Mouse (Mus musculus) ovary, postnatal 14 days (tissue): ENCODE measurements at regions not wholly inside any gene's neighbourhood (a gene's known extent, or its start where the extent isn't known, plus 50 kb on each side); places are given as distances from the start of the nearest gene placed in this dataset.

Experiments used
- DNase-seq: peaks from one replicate; pipeline ENCODE4 v3.0.0; 2022; ENCODE audit warnings: low spot score

GRCm38 (mm10) chr10:92333869-92334268 is 388.4 kb downstream of the Nedd1 start:
- DNase-seq: no peak

GRCm38 (mm10) chr10:92333042-92333774 is 389.0 kb downstream of the Nedd1 start:
- DNase-seq: no peak

- DNase-seq: no peak
Observed at GRCm38 (mm10) chr10:92330150-92330549, 392.1 kb downstream of the Nedd1 start.

- DNase-seq: no peak
Observed at GRCm38 (mm10) chr10:92329661-92330060, 392.6 kb downstream of the Nedd1 start.

GRCm38 (mm10) chr10:92325284-92325989 is 396.8 kb downstream of the Nedd1 start:
- no peak for DNase-seq

- DNase-seq: no peak
Observed at GRCm38 (mm10) chr10:92314606-92315005, 407.6 kb downstream of the Nedd1 start.

- no peak for DNase-seq
Observed at GRCm38 (mm10) chr10:92312278-92312677, 409.9 kb downstream of the Nedd1 start.

GRCm38 (mm10) chr10:92308643-92309042 is 413.6 kb downstream of the Nedd1 start:
- no peak for DNase-seq

GRCm38 (mm10) chr10:92307861-92308260 is 414.4 kb downstream of the Nedd1 start:
- DNase-seq: no peak

GRCm38 (mm10) chr10:92298693-92299092 is 423.5 kb downstream of the Nedd1 start:
- DNase-seq: no peak

- DNase-seq: no peak
Observed at GRCm38 (mm10) chr10:92296837-92297236, 425.4 kb downstream of the Nedd1 start.

- no peak for DNase-seq
Observed at GRCm38 (mm10) chr10:92296303-92296702, 425.9 kb downstream of the Nedd1 start.

GRCm38 (mm10) chr10:92293261-92293660 is 429.0 kb downstream of the Nedd1 start:
- no peak for DNase-seq

- no peak for DNase-seq
Observed at GRCm38 (mm10) chr10:92289230-92289629, 433.0 kb downstream of the Nedd1 start.

GRCm38 (mm10) chr10:92284231-92284630 is 438.0 kb downstream of the Nedd1 start:
- no peak for DNase-seq

GRCm38 (mm10) chr10:92277981-92278380 is 444.2 kb downstream of the Nedd1 start:
- no peak for DNase-seq

GRCm38 (mm10) chr10:92257815-92258214 is 464.4 kb downstream of the Nedd1 start:
- no peak for DNase-seq

GRCm38 (mm10) chr10:92248648-92249047 is 473.6 kb downstream of the Nedd1 start:
- no peak for DNase-seq

- DNase-seq: no peak
Observed at GRCm38 (mm10) chr10:92247449-92247805, 474.8 kb downstream of the Nedd1 start.

- no peak for DNase-seq
Observed at GRCm38 (mm10) chr10:92246785-92247448, 475.3 kb downstream of the Nedd1 start.

- no peak for DNase-seq
Observed at GRCm38 (mm10) chr10:92242714-92243440, 479.3 kb downstream of the Nedd1 start.

- DNase-seq: no peak
Observed at GRCm38 (mm10) chr10:92237881-92238280, 484.3 kb downstream of the Nedd1 start.
